Mouse (Mus musculus) heart, adult 10 weeks (tissue): ENCODE data around the gene Ogfod3. TPM values are rescaled to one million over a fixed set of nuclear protein-coding genes. Genes with fewer than 3 reads are reported as not detected.

Experiments
- polyA plus RNA-seq: library from polyadenylated mRNA; stranded (reverse); fragments of 350-450 nt; fragmentation: Illumina TruSeq; extraction: RNeasy Lipid Tissue Mini Kit (QIAGEN cat#74804); gene quantifications from one replicate; pipeline ENCODE4 v1.2.3, GENCODE M21; 2014; ENCODE audit warnings: low read depth, low replicate concordance

The Ogfod3 gene
- polyA plus RNA-seq, result 21.4 TPM

DNA sequence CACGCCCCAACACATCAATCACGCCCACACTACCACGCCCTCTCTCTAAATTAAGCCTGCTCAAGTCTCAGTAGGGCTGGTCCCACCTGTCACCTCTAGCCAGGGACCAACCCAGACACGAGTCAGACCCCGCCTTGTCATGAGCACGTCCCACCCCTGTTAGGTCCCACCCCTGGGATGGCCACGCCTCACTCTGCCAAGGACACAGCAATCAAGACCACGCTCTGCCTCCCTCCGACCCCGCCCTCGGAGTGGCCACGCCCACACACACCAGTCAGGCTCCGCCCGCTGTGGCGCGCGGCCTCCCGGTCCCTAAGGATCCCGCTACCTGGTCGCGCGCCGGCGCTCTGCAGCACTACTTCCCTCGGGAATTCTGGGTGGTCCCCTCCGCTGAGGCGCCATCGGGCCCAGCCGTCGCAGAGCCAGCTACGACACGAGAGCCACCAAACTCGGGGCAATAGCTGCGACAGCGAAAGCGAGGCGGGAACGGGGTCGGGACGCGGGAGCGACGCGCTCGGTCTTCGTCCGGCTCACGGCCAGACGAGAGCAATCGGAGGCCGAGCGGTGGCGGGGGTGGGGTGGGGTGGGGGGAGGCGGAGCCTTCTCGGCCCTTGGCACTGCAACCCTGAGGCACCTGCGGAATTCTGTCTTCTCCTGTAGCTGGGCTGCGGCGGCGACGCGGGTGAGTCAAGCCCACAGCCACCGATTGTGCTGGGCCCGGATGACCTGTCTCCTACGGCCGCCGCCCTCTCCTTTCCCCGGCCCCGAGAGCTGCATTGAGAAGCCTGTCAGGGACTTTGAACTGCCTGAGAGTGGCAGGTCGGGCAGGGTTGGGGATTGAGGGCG, at the start of gene Ogfod3, which contains the start of gene Hexdc:
Gene Ogfod3 (minus strand): TSS at position 551 of the 846 bp plus-strand sequence.
Gene Hexdc (plus strand): TSS at position 273 of the 846 bp plus-strand sequence.

DNA sequence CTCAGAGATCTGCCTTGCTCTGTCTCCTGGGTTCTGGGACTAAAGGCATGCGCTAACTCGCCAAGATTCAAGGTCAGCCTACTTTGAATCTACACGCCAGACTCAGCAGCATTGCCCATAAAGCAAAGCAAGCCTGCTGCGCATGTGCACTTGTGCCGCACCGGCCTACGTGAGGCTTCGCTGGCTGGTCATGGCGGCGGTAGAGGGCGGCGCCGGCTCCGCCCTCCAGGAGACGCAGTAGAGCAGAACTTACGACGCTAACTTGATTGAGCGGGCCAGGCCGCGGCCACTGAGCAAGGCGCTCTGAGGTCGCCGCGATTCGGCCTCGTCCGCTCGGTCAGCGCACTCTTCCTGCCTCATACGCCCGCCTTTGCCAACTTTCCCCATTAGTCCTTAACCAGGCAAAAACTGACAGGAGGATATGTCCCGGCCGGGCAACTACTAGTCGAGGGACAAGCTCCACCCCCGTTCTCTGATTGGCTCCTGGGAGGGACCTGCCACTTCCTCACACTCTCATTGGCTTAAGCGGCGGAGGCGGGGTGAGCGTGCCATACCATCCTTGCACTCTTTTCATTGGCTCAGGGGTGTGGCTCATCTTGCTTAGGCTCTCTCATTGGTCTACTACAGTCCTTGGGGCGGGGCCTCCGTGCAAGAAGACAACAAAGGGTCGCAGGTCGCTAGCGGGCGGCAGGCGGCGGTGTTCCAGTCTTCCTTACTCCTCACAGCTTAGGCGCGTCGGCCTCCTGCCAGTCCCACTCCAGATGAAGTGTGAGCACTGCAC, 32.2 kb upstream of the Ogfod3 start, which contains the start of gene Narf:
Gene Narf (plus strand): TSS at position 690 of the 781 bp plus-strand sequence.

DNA sequence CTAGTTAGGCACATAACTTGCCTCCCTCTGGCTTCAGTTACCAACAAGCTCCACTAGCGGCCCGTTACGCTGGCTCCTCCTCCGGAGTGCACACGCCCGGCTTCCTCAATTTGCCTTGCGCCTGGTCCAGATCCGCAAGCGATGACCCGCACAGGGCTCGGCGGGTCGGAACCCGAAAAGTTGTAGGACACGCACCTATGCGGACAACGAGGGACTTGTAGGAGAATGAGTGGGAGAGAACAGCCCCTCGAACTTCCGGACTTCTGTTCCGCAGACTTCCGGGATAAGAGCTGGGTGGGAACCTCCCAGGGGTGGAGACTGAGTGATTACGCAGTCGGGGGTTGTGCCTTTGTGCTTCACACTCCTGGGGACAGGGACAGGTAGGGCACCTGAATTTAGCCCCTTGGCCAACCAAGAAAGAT, 24.5 kb upstream of the Ogfod3 start, which contains the start of gene Cybc1:
Gene Cybc1 (minus strand): TSS at position 305 of the 422 bp plus-strand sequence.

DNA sequence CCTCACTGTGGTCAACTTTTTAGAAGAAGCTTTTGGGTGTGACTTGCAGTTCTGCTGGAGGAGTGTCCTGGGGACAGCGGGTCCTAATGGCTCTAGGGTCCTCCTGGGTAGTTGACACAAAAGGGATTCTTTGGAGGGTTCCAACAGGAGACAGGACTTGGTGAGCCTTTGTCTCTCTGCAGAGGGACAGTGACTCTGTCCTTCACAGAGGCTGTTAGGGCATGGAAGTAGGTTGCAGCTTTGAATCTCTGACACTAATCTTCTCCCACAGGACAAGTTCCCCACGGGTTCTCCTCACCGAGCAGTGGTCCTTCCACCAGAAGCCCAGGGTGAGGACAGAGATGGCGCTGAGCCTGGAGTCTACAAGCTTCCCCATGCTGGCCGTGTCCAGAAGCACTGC, 44.5 kb downstream of the Ogfod3 start, which contains the start of gene Uts2r:
Gene Uts2r (plus strand): TSS at position 301 of the 400 bp plus-strand sequence.

DNA sequence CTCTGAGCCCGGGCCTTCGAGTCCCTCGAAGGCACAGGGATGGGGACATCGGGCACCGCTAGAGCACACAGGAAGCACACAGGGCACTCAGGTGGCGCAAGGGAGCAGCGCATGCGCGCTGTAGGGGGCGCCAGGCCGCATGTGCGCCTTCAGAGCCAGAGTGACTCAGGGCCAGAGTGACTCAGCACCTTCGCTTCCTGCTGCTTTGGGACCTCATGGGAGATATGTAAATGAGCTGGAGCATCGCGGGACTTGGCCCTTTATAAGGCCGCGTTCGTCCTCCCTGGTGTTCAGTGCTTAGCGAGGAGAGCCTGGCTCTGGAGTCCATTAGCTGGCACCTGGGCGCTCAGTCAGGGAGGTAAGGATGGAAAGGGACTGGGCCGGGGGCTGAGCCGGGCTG, 58.6 kb downstream of the Ogfod3 start, which contains the start of gene Tex19.1:
Gene Tex19.1 (plus strand): TSS at position 279 of the 400 bp plus-strand sequence.

Other genes starting within 250 kb of the Ogfod3 start
- gene Csnk1d, start 213.4 kb downstream of the Ogfod3 start, polyA plus RNA-seq, result 49.3 TPM
- gene Cd7, start 165.3 kb downstream of the Ogfod3 start, polyA plus RNA-seq, result 0.99 TPM
- gene Sectm1b, start 141.1 kb downstream of the Ogfod3 start, polyA plus RNA-seq, result 0.42 TPM
- gene Sectm1a, start 123.5 kb downstream of the Ogfod3 start, polyA plus RNA-seq, result not detected
- not detected for gene Tex19.2, start 86.0 kb downstream of the Ogfod3 start, polyA plus RNA-seq
- gene Tex19.1, start 58.6 kb downstream of the Ogfod3 start, polyA plus RNA-seq, result not detected
- gene Uts2r, start 44.4 kb downstream of the Ogfod3 start, polyA plus RNA-seq, result 0.79 TPM
- gene Hexdc, start 278 bp downstream of the Ogfod3 start, polyA plus RNA-seq, result 11.8 TPM
- 13.7 TPM for gene Cybc1, start 24.6 kb upstream of the Ogfod3 start, polyA plus RNA-seq
- gene Narf, start 32.5 kb upstream of the Ogfod3 start, polyA plus RNA-seq, result 54.9 TPM
- gene Foxk2, start 55.3 kb upstream of the Ogfod3 start, polyA plus RNA-seq, result 16.7 TPM
- 41.8 TPM for gene Wdr45b, start 149.7 kb upstream of the Ogfod3 start, polyA plus RNA-seq
- gene Rab40b, start 183.5 kb upstream of the Ogfod3 start, polyA plus RNA-seq, result 3.7 TPM
- 6.5 TPM for gene Fn3krp, start 216.7 kb upstream of the Ogfod3 start, polyA plus RNA-seq
- 34.6 TPM for gene Fn3k, start 230.2 kb upstream of the Ogfod3 start, polyA plus RNA-seq
- gene Tbcd, start 247.2 kb upstream of the Ogfod3 start, polyA plus RNA-seq, result 10.1 TPM